Mouse (Mus musculus) midbrain, embryonic 15.5 days (tissue): Measurements from ENCODE around the gene Eml1. TPM values are rescaled to one million over a fixed set of nuclear protein-coding genes. Genes with fewer than 3 reads are reported as not detected.

Experiments used
- ATAC-seq: fragments of 200-750 bp; cut with Nextera tagmentation; replicated peaks from 2 replicates; pipeline ENCODE4 v1.8.0; 2017; ENCODE audit warnings: moderate TSS enrichment
- H3K27ac ChIP-seq: fragments of 300-500 bp; sonication (generic); 2 replicates; pipeline ENCODE4 v1.5.1; 2015; ENCODE audit warnings: mild to moderate bottlenecking, inconsistent platforms
- H3K27me3 ChIP-seq: fragments of 300-500 bp; sonication (generic); replicated peaks from 2 replicates; pipeline ENCODE4 v1.6.1; 2015; ENCODE audit warnings: inconsistent platforms
- H3K36me3 ChIP-seq: fragments of 300-500 bp; sonication (generic); replicated peaks from 2 replicates; pipeline ENCODE4 v1.6.1; 2015; ENCODE audit warnings: inconsistent platforms
- H3K4me1 ChIP-seq: fragments of 300-500 bp; sonication (generic); 2 replicates; pipeline ENCODE4 v1.6.1; 2015; ENCODE audit warnings: inconsistent platforms
- H3K4me2 ChIP-seq: fragments of 300-500 bp; sonication (generic); 2 replicates; pipeline ENCODE4 v1.6.1; 2015; ENCODE audit warnings: inconsistent platforms, mild to moderate bottlenecking, moderate library complexity
- H3K4me3 ChIP-seq: fragments of 300-500 bp; sonication (generic); 2 replicates; pipeline ENCODE4 v1.5.1; 2015; ENCODE audit warnings: mild to moderate bottlenecking, inconsistent platforms
- H3K9ac ChIP-seq: fragments of 300-500 bp; sonication (generic); 2 replicates; pipeline ENCODE4 v1.6.1; 2015; ENCODE audit warnings: mild to moderate bottlenecking, inconsistent platforms
- H3K9me3 ChIP-seq: fragments of 300-500 bp; sonication (generic); 2 replicates; pipeline ENCODE4 v1.6.1; 2016; ENCODE audit warnings: inconsistent platforms
- WGBS: fragments of 180-500 bp; shearing (Covaris S2); methylation state at CpG from one replicate; pipeline ENCODE4 v1.1.7; 2015; ENCODE audit warnings: mixed read lengths; 5-methylcytosine and 5-hydroxymethylcytosine counted together
- polyA plus RNA-seq: library from polyadenylated mRNA; unstranded; fragments of >200 nt; fragmentation: Nextera tagmentation; extraction: Ambion mirVana; gene quantifications from 2 replicates; pipeline ENCODE4 v1.2.1, GENCODE M21; 2015

The Eml1 gene
- polyA plus RNA-seq, 1 experiment from 2014 or later: 52.9 TPM

DNA sequence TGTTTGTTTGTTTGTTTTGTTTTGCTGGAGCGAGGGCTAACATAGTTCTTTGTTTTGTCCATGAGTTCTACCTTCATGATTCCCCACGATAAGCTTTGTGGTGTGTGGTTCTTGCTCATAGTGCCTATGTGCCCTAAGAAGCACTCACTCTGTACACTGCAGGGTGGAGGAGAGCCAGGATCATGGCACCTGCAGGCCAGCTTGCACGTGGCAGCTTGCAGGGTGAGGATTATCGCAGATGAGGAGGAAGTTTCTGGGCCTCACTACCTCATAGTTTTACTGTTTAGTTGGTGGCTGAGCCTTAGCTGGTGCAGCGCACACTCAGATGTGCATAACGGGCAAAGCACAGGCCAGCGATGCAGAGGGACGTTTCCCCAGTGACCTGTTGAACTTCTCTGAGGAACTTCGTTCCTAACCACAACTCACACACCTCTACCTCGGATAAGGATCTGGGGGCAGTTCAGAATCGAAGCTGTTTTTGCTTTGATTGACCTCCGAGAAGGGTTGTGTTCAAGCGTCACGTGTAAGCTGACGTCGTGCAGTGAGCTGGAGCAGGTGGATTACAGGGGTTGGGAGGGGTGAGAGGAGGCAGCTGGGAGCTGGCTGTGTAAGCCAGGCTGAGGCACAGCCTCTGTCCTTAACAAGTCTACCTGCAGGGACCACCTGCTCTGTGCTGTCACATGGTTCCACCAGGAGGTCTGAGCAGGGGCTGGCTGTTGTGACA is 81.6 kb downstream of the Eml1 start:
- no peaks in the 10 kb centered on the region for H3K27me3 ChIP-seq
- H3K9me3 ChIP-seq: no peaks in the 10 kb centered on the region
- no peak overlapping the region for H3K9ac ChIP-seq
- no peaks in the 10 kb centered on the region for H3K36me3 ChIP-seq
- H3K4me1 ChIP-seq: peaks cover 30% of the 10 kb centered on the region
- no peak overlapping the region for H3K27ac ChIP-seq
- H3K4me2 ChIP-seq: no peak overlapping the region
- H3K4me3 ChIP-seq: no peak overlapping the region
- WGBS: 47% methylated on average over 16 of the region's 16 CpGs
- no peak; the same call in 1 of the 2 replicates for ATAC-seq

DNA sequence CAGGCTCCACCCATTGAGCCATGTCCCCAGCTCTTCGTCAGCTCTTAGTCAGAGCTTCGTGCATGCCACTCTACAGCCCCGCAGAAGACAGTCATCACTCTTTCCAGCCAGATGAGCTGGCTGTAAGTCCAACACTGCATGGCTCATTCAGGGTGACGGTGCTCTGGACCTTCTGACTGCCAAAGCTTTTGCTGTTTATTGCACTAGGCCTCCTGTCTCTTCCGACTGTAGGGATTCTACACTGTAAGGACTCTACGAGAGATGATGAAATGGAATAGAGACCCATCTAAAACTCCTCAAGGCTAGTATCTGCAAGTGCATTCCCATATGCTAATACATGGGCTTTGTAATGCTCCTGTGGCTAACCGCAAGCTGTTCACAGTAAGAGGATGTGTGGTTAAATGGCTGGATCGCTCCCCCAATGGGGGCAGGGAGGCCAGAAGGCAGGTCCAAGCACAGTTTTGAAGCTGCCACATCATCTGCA is 82.8 kb downstream of the Eml1 start:
- Histone ChIP-seq H3K9ac (no peak overlapping the region), H3K36me3 (no peaks in the 10 kb centered on the region), H3K4me1 (peaks cover 30% of the 10 kb centered on the region), H3K4me2 (no peak overlapping the region), H3K27me3 (no peaks in the 10 kb centered on the region), H3K4me3 (no peak overlapping the region), H3K9me3 (no peaks in the 10 kb centered on the region), H3K27ac (no peak overlapping the region)
- no peak for ATAC-seq
- WGBS: 80% methylated on average over 8 of the region's 8 CpGs

GRCm38 (mm10) chr12:108455004-108455403 is 84.2 kb downstream of the Eml1 start:
- WGBS: 89% methylated on average over 4 of the region's 4 CpGs
- no peak overlapping the region for H3K27ac ChIP-seq
- H3K9ac ChIP-seq: no peak overlapping the region
- H3K27me3 ChIP-seq: no peaks in the 10 kb centered on the region
- no peak overlapping the region for H3K4me2 ChIP-seq
- ATAC-seq: no peak
- peaks cover 30% of the 10 kb centered on the region for H3K4me1 ChIP-seq
- no peak overlapping the region for H3K4me3 ChIP-seq
- H3K36me3 ChIP-seq: no peaks in the 10 kb centered on the region
- no peaks in the 10 kb centered on the region for H3K9me3 ChIP-seq

GRCm38 (mm10) chr12:108472898-108473297 is 102.1 kb downstream of the Eml1 start:
- H3K36me3 ChIP-seq: no peaks in the 10 kb centered on the region; the same call in 1 of the 2 replicates
- no peaks in the 10 kb centered on the region for H3K4me1 ChIP-seq
- no peak overlapping the region for H3K4me3 ChIP-seq
- no peak overlapping the region for H3K9ac ChIP-seq
- H3K27me3 ChIP-seq: no peaks in the 10 kb centered on the region
- no peak overlapping the region for H3K4me2 ChIP-seq
- no peak for ATAC-seq
- no peaks in the 10 kb centered on the region for H3K9me3 ChIP-seq
- WGBS: 100% methylated on average over 1 of the region's 1 CpGs
- no peak overlapping the region for H3K27ac ChIP-seq

DNA sequence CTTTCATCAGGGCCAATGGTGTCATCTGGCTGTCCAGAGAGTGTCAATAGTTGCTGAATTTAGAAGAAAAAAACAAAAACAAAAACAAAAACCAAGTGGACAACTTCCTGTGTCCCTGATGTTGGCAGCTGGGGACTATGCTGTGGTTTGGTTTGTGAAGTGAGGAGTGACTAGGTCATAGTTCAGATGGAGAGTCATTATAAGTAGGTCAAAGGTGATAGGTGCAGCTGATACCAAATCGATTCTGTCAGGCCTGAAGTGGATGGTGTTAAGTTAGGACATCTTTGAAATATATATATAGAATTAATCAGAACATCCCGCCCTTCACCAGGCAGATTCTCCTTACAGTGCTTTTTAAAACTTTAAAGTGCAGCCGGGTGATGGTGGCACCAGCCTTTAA is 103.7 kb downstream of the Eml1 start:
- Histone ChIP-seq H3K27me3 (no peaks in the 10 kb centered on the region), H3K27ac (no peak overlapping the region), H3K4me3 (no peak overlapping the region), H3K4me2 (no peak overlapping the region), H3K9ac (no peak overlapping the region), H3K9me3 (no peaks in the 10 kb centered on the region), H3K4me1 (no peaks in the 10 kb centered on the region), H3K36me3 (no peaks in the 10 kb centered on the region; the same call in 1 of the 2 replicates)
- 82% methylated on average over 3 of the region's 3 CpGs for WGBS
- ATAC-seq: no peak

GRCm38 (mm10) chr12:108478714-108479113 is 108.0 kb downstream of the Eml1 start:
- H3K4me1 ChIP-seq: peaks cover 21% of the 10 kb centered on the region
- H3K4me3 ChIP-seq: no peak overlapping the region
- H3K27ac ChIP-seq: no peak overlapping the region
- 68% methylated on average over 5 of the region's 5 CpGs for WGBS
- ATAC-seq: no peak
- no peaks in the 10 kb centered on the region for H3K27me3 ChIP-seq
- H3K36me3 ChIP-seq: no peaks in the 10 kb centered on the region; the same call in 1 of the 2 replicates
- H3K9ac ChIP-seq: no peak overlapping the region
- H3K4me2 ChIP-seq: no peak overlapping the region
- no peaks in the 10 kb centered on the region for H3K9me3 ChIP-seq

DNA sequence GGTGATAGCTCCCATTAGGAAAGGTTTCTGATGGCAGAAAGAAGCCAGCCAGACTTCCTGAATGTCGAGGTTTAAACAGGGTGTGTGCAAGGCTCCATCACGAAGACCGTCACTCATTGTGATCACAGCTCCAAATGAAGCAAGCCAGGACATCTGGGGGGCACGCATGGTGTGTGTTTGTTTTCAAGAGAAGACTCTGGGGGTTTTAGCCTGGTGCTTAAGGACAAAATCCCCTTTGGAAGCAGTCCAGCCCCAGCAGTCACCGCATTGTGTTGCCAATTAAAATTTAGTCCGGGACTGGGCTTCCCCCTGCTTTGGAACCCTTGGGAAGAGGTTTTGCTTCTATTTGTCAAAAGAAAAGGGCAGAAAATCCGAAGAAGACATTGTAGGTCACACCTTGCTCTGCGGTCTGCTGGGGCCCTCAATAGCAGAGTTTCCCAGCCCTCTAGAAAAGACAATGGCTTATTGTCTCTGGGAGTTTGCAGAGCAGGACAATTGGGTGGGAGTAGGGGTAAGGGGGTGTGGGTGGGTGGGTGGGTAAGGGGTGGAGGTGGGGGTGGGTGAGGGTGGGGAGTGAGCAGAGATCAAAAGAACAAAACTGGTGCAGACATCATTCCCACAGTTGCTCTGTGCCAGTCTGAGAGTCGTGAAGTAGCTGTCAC is 110.1 kb downstream of the Eml1 start:
- H3K27ac ChIP-seq: peak overlapping the region; percentile 5; the same call in 1 of the 2 replicates
- H3K36me3 ChIP-seq: no peaks in the 10 kb centered on the region; the same call in 1 of the 2 replicates
- no peaks in the 10 kb centered on the region for H3K9me3 ChIP-seq
- WGBS: 4% methylated on average over 9 of the region's 9 CpGs
- ATAC-seq: no peak
- no peak overlapping the region for H3K4me3 ChIP-seq
- H3K4me1 ChIP-seq: peaks cover 21% of the 10 kb centered on the region
- no peak overlapping the region for H3K4me2 ChIP-seq
- no peak overlapping the region for H3K9ac ChIP-seq
- H3K27me3 ChIP-seq: no peaks in the 10 kb centered on the region

- Histone ChIP-seq H3K9ac (no peak overlapping the region), H3K27ac (no peak overlapping the region), H3K4me2 (no peak overlapping the region), H3K36me3 (no peaks in the 10 kb centered on the region), H3K9me3 (no peaks in the 10 kb centered on the region), H3K4me1 (peaks cover 29% of the 10 kb centered on the region), H3K4me3 (no peak overlapping the region), H3K27me3 (no peaks in the 10 kb centered on the region)
- no peak for ATAC-seq
- WGBS: 90% methylated on average over 5 of the region's 5 CpGs
These were observed 118.3 kb downstream of the Eml1 start for GRCm38 (mm10) chr12:108489076-108489475.

GRCm38 (mm10) chr12:108489741-108490140 is 119.0 kb downstream of the Eml1 start:
- ATAC-seq: no peak
- no peak overlapping the region for H3K27ac ChIP-seq
- H3K4me1 ChIP-seq: peaks cover 35% of the 10 kb centered on the region
- no peaks in the 10 kb centered on the region for H3K9me3 ChIP-seq
- no peak overlapping the region for H3K4me3 ChIP-seq
- WGBS: 8% methylated on average over 2 of the region's 2 CpGs
- no peaks in the 10 kb centered on the region for H3K27me3 ChIP-seq
- no peak overlapping the region for H3K4me2 ChIP-seq
- no peaks in the 10 kb centered on the region for H3K36me3 ChIP-seq
- H3K9ac ChIP-seq: no peak overlapping the region

DNA sequence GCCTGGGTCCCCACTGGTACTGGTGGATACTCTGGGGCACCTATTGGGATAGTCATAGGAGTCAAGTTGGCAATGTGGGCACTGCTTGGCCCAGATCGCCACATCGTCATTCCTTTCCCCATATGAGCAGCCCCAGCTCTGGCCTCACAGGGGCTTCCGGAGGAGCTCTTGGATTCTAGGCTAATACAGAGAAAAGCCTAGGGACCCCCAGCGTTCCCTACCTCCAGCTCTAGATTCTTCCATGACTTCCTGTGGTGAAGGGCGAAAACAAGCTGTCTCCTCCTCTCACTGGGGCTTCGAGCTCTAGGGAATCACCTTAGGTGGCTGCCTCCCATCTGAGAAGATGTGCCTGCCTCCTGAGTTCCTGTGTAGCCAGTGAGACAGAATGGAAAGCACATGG is 119.6 kb downstream of the Eml1 start:
- no peaks in the 10 kb centered on the region for H3K36me3 ChIP-seq
- H3K27ac ChIP-seq: no peak overlapping the region
- no peak for ATAC-seq
- H3K9me3 ChIP-seq: no peaks in the 10 kb centered on the region
- WGBS: 87% methylated on average over 6 of the region's 6 CpGs
- H3K4me3 ChIP-seq: no peak overlapping the region
- no peak overlapping the region for H3K9ac ChIP-seq
- no peaks in the 10 kb centered on the region for H3K27me3 ChIP-seq
- peaks cover 38% of the 10 kb centered on the region for H3K4me1 ChIP-seq
- no peak overlapping the region for H3K4me2 ChIP-seq

GRCm38 (mm10) chr12:108490954-108491353 is 120.2 kb downstream of the Eml1 start:
- WGBS: 44% methylated on average over 7 of the region's 7 CpGs
- Histone ChIP-seq H3K4me1 (peaks cover 38% of the 10 kb centered on the region), H3K27me3 (no peaks in the 10 kb centered on the region), H3K9me3 (no peaks in the 10 kb centered on the region), H3K27ac (no peak overlapping the region), H3K36me3 (no peaks in the 10 kb centered on the region), H3K4me3 (no peak overlapping the region), H3K9ac (no peak overlapping the region), H3K4me2 (no peak overlapping the region)
- no peak for ATAC-seq

- Histone ChIP-seq H3K9ac (no peak overlapping the region), H3K9me3 (no peaks in the 10 kb centered on the region), H3K4me1 (peaks cover 38% of the 10 kb centered on the region), H3K4me3 (no peak overlapping the region), H3K36me3 (no peaks in the 10 kb centered on the region), H3K27me3 (no peaks in the 10 kb centered on the region), H3K27ac (peak overlapping the region; percentile 36; the same call in 1 of the 2 replicates), H3K4me2 (no peak overlapping the region)
- peak; percentile 60; the same call in 1 of the 2 replicates for ATAC-seq
- WGBS: 20% methylated on average over 4 of the region's 4 CpGs
These were observed 123.3 kb downstream of the Eml1 start for GRCm38 (mm10) chr12:108494011-108494541.
